ENCODE assay signal across 9 mouse cellular contexts in the genomic region with DNA sequence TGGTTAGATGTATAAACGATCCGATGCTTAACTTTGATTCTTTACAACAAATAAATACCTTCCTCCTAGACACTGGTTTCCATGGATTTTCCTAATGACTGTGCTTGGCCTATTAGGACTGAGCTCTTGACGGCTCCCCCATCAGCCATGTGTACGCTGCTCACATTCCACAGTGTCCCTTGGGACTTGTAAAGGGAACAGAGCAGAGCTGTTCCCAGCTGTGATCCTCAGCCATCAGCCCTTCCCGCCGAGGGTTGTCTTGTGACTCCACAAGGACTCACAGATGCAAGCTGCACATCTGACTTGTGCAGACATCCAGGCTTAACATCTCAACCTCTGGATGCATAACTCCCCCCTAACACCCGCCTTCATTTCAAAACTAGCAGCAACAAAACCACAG.
DNase-seq lines count a peak whose midpoint lies in the region; ATAC-seq lines count a peak whose summit lies in the region.
"Had no signal": no experiment of that assay in that cellular context is flagged by ENCODE, and none has a peak within 500 bp of the region (broad histone marks: within the 10 kb centered on the region; RNA-seq: fewer than 3 reads in every experiment).

No protein-coding gene starts in this region.

- peak; percentile 80 for ATAC-seq in limb, embryonic 15.5 days (ENCODE audit: insufficient number of reproducible peaks, low FRiP score, low TSS enrichment, low read depth)
- no peak for ATAC-seq in granulocyte monocyte progenitor cell, adult 5-6 weeks (replicated peaks; ENCODE audit: poor library complexity, severe bottlenecking)
- ATAC-seq: Patski had no signal

- H3K27me3 ChIP-seq in embryonic facial prominence, embryonic 10.5 days (replicated peaks; ENCODE audit: low read depth, poor library complexity, severe bottlenecking): no peaks in the 10 kb centered on the region
- H3K27me3 ChIP-seq in hindbrain, embryonic 10.5 days (ENCODE audit: insufficient read depth, poor library complexity, severe bottlenecking): no peaks in the 10 kb centered on the region
- no peaks in the 10 kb centered on the region for H3K27me3 ChIP-seq in limb, embryonic 15.5 days
- H3K27me3 ChIP-seq: Patski had no signal

- peak overlapping the region; percentile 12; the same call in 1 of the 2 replicates for H3K4me3 ChIP-seq in embryonic facial prominence, embryonic 10.5 days
- H3K4me3 ChIP-seq in hindbrain, embryonic 10.5 days: no peak overlapping the region
- H3K4me3 ChIP-seq in limb, embryonic 15.5 days: no peak overlapping the region

- H3K27ac ChIP-seq in embryonic facial prominence, embryonic 10.5 days (replicated peaks): peak overlapping the region; percentile 65
- H3K27ac ChIP-seq in hindbrain, embryonic 10.5 days: peak overlapping the region; percentile 76
- peak overlapping the region; percentile 29; the same call in 1 of the 2 replicates for H3K27ac ChIP-seq in limb, embryonic 15.5 days

- no peak overlapping the region for H3K9ac ChIP-seq in limb, embryonic 15.5 days

- DNase-seq in 3134 (ENCODE audit: extremely low read depth, insufficient read length, low spot score): peak; percentile 65
- DNase-seq in embryonic facial prominence, embryonic 10.5 days (ENCODE audit: low spot score): peak; percentile 71
- peak; percentile 59 for DNase-seq in hindbrain, embryonic 10.5 days (ENCODE audit: low spot score)
- DNase-seq in right cerebral cortex, postnatal 4 days: no peak
- DNase-seq in left cerebral cortex, adult 11 months (ENCODE audit: low spot score): no peak
- no peak for DNase-seq in layer of hippocampus, adult 11-12 months (ENCODE audit: low spot score)

- 28% methylated on average over 7 of the region's 7 CpGs for WGBS in embryonic facial prominence, embryonic 10.5 days
- WGBS in hindbrain, embryonic 10.5 days: 32% methylated on average over 7 of the region's 7 CpGs
- 14% methylated on average over 7 of the region's 7 CpGs for WGBS in limb, embryonic 15.5 days

- H3K9me3 ChIP-seq in embryonic facial prominence, embryonic 10.5 days: no peaks in the 10 kb centered on the region
- H3K9me3 ChIP-seq in hindbrain, embryonic 10.5 days: no peaks in the 10 kb centered on the region
- H3K9me3 ChIP-seq in limb, embryonic 15.5 days: no peaks in the 10 kb centered on the region

- no peaks in the 10 kb centered on the region for H3K36me3 ChIP-seq in embryonic facial prominence, embryonic 10.5 days (replicated peaks)
- H3K36me3 ChIP-seq in hindbrain, embryonic 10.5 days: no peaks in the 10 kb centered on the region
- H3K36me3 ChIP-seq in limb, embryonic 15.5 days: no peaks in the 10 kb centered on the region

- H3K4me2 ChIP-seq in limb, embryonic 15.5 days: no peak overlapping the region

- H3K4me1 ChIP-seq in embryonic facial prominence, embryonic 10.5 days: peaks cover 78% of the 10 kb centered on the region
- H3K4me1 ChIP-seq in hindbrain, embryonic 10.5 days (replicated peaks): peaks cover 81% of the 10 kb centered on the region
- peaks cover 44% of the 10 kb centered on the region for H3K4me1 ChIP-seq in limb, embryonic 15.5 days

Comparison
In these comparisons a context has a peak if more than half of its experiments do, and no peak if none do; other contexts are left out.
1. DNase-seq: peak in 3134 (single experiment), embryonic facial prominence, embryonic 10.5 days (single experiment) and hindbrain, embryonic 10.5 days (single experiment); none in right cerebral cortex, postnatal 4 days (single experiment), left cerebral cortex, adult 11 months (single experiment) and layer of hippocampus, adult 11-12 months (single experiment).
2. Peak in every context shown above with its lines, with median percentiles within 50 percentile points of each other: H3K27ac ChIP-seq.